Mouse (Mus musculus): ENCODE results near the gene Serpina11. TPM values are rescaled to one million over a fixed set of nuclear protein-coding genes. Genes with fewer than 3 reads are reported as not detected.
"Not testable (repeated sequence)": the region's sequence is repeated elsewhere in the genome, so short reads cannot be mapped to it uniquely, and the experiment has no call there.

Serpina11 gene
- polyA plus RNA-seq, 1 experiment, result not detected

DNA sequence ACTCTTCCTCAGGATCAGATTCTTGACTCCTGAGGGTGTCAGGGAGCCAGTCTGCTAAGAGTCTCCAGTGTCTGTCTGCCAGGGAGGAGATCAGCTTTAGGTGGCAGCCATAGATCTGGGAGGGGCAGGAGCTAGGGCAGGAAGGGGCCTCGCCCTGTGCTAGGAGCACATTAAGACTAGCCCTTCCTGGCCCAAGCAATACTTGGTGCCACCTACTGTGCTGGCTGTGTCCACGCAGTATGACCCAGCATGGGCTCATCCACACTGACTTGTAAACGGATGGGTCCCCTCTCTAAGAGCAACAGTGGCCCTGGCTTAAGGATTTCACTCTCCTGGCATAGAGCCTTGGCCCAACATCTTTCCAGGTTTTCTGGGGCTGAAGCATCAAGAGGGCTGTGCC lies 31.0 kb downstream of the Serpina11 start, which contains the start of gene Serpina1e:
Gene Serpina1e (minus strand): TSS at position 178 of the 400 bp plus-strand sequence.
- TF ChIP-seq TAL1 (IDR thresholded peaks at IDR 0.05; ENCODE audit: low read length), result no peak
- no peak for TF ChIP-seq GATA1 (IDR thresholded peaks at IDR 0.05; ENCODE audit: low read length)
- Histone ChIP-seq H3K27me3 (ENCODE audit: control insufficient read depth) (no peaks in the 10 kb centered on the region), H3K36me3 (ENCODE audit: control insufficient read depth) (no peaks in the 10 kb centered on the region), H3K9me3 (ENCODE audit: control insufficient read depth, low read length) (peaks cover 28% of the 10 kb centered on the region), H3K4me3 (replicated peaks) (no peak within 1 kb of the TSS), H3K4me1 (ENCODE audit: control insufficient read depth) (no peaks in the 10 kb centered on the region)

GRCm38 (mm10) chr12:103956555-103956954 lies 33.2 kb downstream of the Serpina11 start:
- not testable (repeated sequence) for H3K4me3 ChIP-seq (replicated peaks); H3K4me1 ChIP-seq (ENCODE audit: control insufficient read depth); H3K27me3 ChIP-seq (ENCODE audit: control insufficient read depth); H3K36me3 ChIP-seq (ENCODE audit: control insufficient read depth)
- peaks cover 13% of the 10 kb centered on the region for H3K9me3 ChIP-seq (ENCODE audit: control insufficient read depth, low read length)

DNA sequence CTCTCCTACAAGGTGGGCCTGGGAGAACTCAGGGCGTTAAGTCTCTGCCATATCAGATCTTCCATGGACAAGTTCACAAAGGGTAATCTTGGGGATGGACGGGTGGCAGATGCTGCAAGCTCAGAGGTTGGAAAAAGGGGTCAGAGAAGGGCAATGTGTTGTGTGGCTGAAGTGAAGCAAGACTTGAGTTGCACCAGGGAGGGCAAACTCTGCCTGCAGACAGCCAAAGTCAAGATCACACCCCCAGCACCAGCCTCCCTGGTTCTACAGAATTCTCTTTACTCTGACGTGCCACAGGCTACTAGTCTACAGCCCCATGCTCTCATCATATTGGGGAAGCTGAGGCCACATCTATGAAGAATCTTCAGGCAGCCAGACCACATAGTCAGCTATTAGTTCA lies 36.8 kb downstream of the Serpina11 start:
- H3K9me3 ChIP-seq (ENCODE audit: control insufficient read depth, low read length); H3K4me1 ChIP-seq (ENCODE audit: control insufficient read depth); H3K4me3 ChIP-seq (replicated peaks); H3K27me3 ChIP-seq (ENCODE audit: control insufficient read depth); H3K36me3 ChIP-seq (ENCODE audit: control insufficient read depth): not testable (repeated sequence)

GRCm38 (mm10) chr12:103946243-103946642 lies 43.5 kb downstream of the Serpina11 start:
- no peak overlapping the region for H3K4me3 ChIP-seq (replicated peaks)
- TF ChIP-seq TAL1 (IDR thresholded peaks at IDR 0.05; ENCODE audit: low read length) (no peak), GATA1 (IDR thresholded peaks at IDR 0.05; ENCODE audit: low read length) (no peak)
- H3K27me3 ChIP-seq (ENCODE audit: control insufficient read depth), result no peaks in the 10 kb centered on the region
- H3K36me3 ChIP-seq (ENCODE audit: control insufficient read depth), result no peaks in the 10 kb centered on the region
- H3K9me3 ChIP-seq (ENCODE audit: control insufficient read depth, low read length), result no peaks in the 10 kb centered on the region
- H3K4me1 ChIP-seq (ENCODE audit: control insufficient read depth), result no peaks in the 10 kb centered on the region

Other genes starting within 250 kb of the Serpina11 start
- gene Serpina1d, start 216.4 kb downstream of the Serpina11 start, polyA plus RNA-seq (2012), result not detected in 2 replicates
- gene Serpina1b, start 159.6 kb downstream of the Serpina11 start, polyA plus RNA-seq (2012), result not detected in 2 replicates
- 0.14 and 0.21 TPM in 2 replicates for gene Serpina1a, start 126.4 kb downstream of the Serpina11 start, polyA plus RNA-seq (2012)
- not detected in 2 replicates for gene Serpina1c, start 85.1 kb downstream of the Serpina11 start, polyA plus RNA-seq (2012)
- not detected in 2 replicates for gene Serpina1e, start 31.0 kb downstream of the Serpina11 start, polyA plus RNA-seq (2012)
- gene Serpina9, start 23.8 kb upstream of the Serpina11 start, polyA plus RNA-seq (2012), result not detected in 2 replicates
- 0.03 TPM in 1 of 2 replicates, not detected in the other for gene Serpina12, start 54.5 kb upstream of the Serpina11 start, polyA plus RNA-seq (2012)
- gene Serpina5, start 111.2 kb upstream of the Serpina11 start, polyA plus RNA-seq (2012), result not detected in 2 replicates
- gene Serpina3a, start 122.8 kb upstream of the Serpina11 start, polyA plus RNA-seq (2012), result not detected in 2 replicates
- gene Serpina3b, start 138.0 kb upstream of the Serpina11 start, polyA plus RNA-seq (2012), result not detected in 2 replicates
- not detected in 2 replicates for gene Serpina3c, start 163.9 kb upstream of the Serpina11 start, polyA plus RNA-seq (2012)
- gene Serpina3f, start 224.6 kb upstream of the Serpina11 start, polyA plus RNA-seq (2012), result not detected in 2 replicates
- 0.04 TPM in 1 of 2 replicates, not detected in the other for gene Serpina3g, start 246.3 kb upstream of the Serpina11 start, polyA plus RNA-seq (2012)